Mouse (Mus musculus) MEL (cell line): Measurements from ENCODE around the gene March5.

Experiments
- CTCF ChIP-seq, 3 experiments: IDR thresholded peaks in 2 of 3; conservative IDR thresholded peaks in 1 of 3; 2 replicates each; pipeline ENCODE4 v1.5.1; 2011 to 2012; ENCODE audit warnings: low read length in 3 of 3, low read depth in 2 of 3, mild to moderate bottlenecking in 2 of 3, improper control_type of control experiment in 1 of 3, inconsistent platforms in 1 of 3, mixed read lengths in 1 of 3, moderate library complexity in 1 of 3; ENCODE audit not compliant: control insufficient read depth in 1 of 3, insufficient read depth in 1 of 3, poor library complexity in 1 of 3, severe bottlenecking in 1 of 3
- POLR2A ChIP-seq, 2 experiments: IDR thresholded peaks; 2 replicates each; pipeline ENCODE4 v1.6.1; 2011 to 2012; ENCODE audit warnings: low read length in 2 of 2, mild to moderate bottlenecking in 2 of 2, control low read depth in 1 of 2, improper control_type of control experiment in 1 of 2, low read depth in 1 of 2, moderate library complexity in 1 of 2; ENCODE audit not compliant: control insufficient read depth in 1 of 2, insufficient read depth in 1 of 2, poor library complexity in 1 of 2
- POLR2AphosphoS2 ChIP-seq: IDR thresholded peaks from 2 replicates; pipeline ENCODE4 v1.6.1; 2011; ENCODE audit warnings: low read length, improper control_type of control experiment
- RAD21 ChIP-seq: IDR thresholded peaks from 2 replicates; pipeline ENCODE4 v1.6.1; 2011; ENCODE audit warnings: mild to moderate bottlenecking, low read depth, low read length, improper control_type of control experiment
- RCOR1 ChIP-seq: IDR thresholded peaks from 2 replicates; pipeline ENCODE4 v1.6.1; 2012; ENCODE audit warnings: low read depth, mild to moderate bottlenecking, inconsistent platforms, low read length, improper control_type of control experiment
- UBTF ChIP-seq: IDR thresholded peaks from 2 replicates; pipeline ENCODE4 v1.6.1; 2012; ENCODE audit warnings: low read depth, mild to moderate bottlenecking, inconsistent platforms, low read length, improper control_type of control experiment, moderate library complexity, borderline replicate concordance; ENCODE audit not compliant: insufficient read depth
- USF1 ChIP-seq: IDR thresholded peaks from 2 replicates; pipeline ENCODE4 v1.6.1; 2014; ENCODE audit warnings: low read depth, mild to moderate bottlenecking, inconsistent platforms, low read length, improper control_type of control experiment, moderate library complexity

DNA sequence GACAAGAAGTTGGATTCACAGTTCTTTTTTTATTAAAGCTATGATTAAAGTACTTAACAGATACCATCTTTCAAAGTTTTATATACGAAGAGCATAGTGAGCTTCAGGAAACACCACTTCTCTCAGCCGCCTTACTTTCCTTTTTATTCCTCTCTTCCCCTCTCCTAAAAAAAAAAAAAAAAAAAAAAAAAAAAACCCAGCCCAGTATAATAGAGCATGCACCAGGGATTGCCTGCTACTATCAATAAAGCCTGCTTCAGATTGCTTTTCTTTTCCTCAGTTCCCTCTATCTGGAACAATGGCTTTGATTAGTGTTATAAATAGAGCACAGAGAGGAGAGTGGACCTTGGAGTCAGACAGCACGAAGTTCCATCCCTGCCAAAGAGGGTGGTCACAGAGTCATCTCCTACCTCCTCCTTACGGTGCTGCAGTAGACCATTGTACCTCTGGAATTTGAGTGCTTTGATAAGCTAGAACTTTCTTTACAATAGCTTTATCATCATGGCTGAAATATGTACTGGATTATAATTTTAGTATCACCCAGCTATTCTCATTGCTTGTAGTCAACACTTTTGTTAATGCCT is 30.4 kb upstream of the March5 start:
- TF ChIP-seq RCOR1, result no peak
- no peak for TF ChIP-seq POLR2AphosphoS2
- no peak for TF ChIP-seq RAD21
- TF ChIP-seq POLR2A (IDR thresholded peaks at IDR 0.05; ENCODE audit: control insufficient read depth in 1 of 2, insufficient read depth in 1 of 2, low read depth in 1 of 2, low read length in 2 of 2, poor library complexity in 1 of 2), result no peak
- no peak for TF ChIP-seq CTCF (IDR thresholded peaks at IDR 0.05 in 2 of 3, conservative IDR thresholded peaks at IDR 0.05 in 1 of 3; ENCODE audit: control insufficient read depth in 1 of 3, insufficient read depth in 1 of 3, low read depth in 2 of 3, low read length in 3 of 3, poor library complexity in 1 of 3, severe bottlenecking in 1 of 3)
- TF ChIP-seq USF1, result no peak
- TF ChIP-seq UBTF, result no peak
